Mouse (Mus musculus): ENCODE results near the gene Zfp961.
A peak's percentile ranks its signal among the peaks of the same experiment; 100 is the strongest.
"Not testable (repeated sequence)": the region's sequence is repeated elsewhere in the genome, so short reads cannot be mapped to it uniquely, and the experiment has no call there.

The Zfp961 gene

GRCm38 (mm10) chr8:71961796-71962195 lies 11.0 kb downstream of the Zfp961 start:
- DNase-seq (ENCODE audit: low read depth, low spot score) = no peak

- DNase-seq (ENCODE audit: low read depth, low spot score) = peak; percentile 56
Measured at GRCm38 (mm10) chr8:71964051-71964450, 13.2 kb downstream of the Zfp961 start.

- DNase-seq (ENCODE audit: low read depth, low spot score) = no peak
Measured at GRCm38 (mm10) chr8:71965166-71965565, 14.3 kb downstream of the Zfp961 start.

GRCm38 (mm10) chr8:71966411-71966810 lies 15.6 kb downstream of the Zfp961 start:
- DNase-seq (ENCODE audit: low read depth, low spot score) = peak; percentile 72

GRCm38 (mm10) chr8:71967261-71967660 lies 16.4 kb downstream of the Zfp961 start:
- no peak for DNase-seq (ENCODE audit: low read depth, low spot score)

- DNase-seq (ENCODE audit: low read depth, low spot score) = peak; percentile 61
Measured at GRCm38 (mm10) chr8:71968100-71968499, 17.3 kb downstream of the Zfp961 start.

GRCm38 (mm10) chr8:71968636-71969035 lies 17.8 kb downstream of the Zfp961 start:
- no peak for DNase-seq (ENCODE audit: low read depth, low spot score)

GRCm38 (mm10) chr8:71971945-71972344 lies 21.1 kb downstream of the Zfp961 start:
- DNase-seq (ENCODE audit: low read depth, low spot score) = peak; percentile 64

GRCm38 (mm10) chr8:71974211-71974610 lies 23.4 kb downstream of the Zfp961 start:
- peak; percentile 79 for DNase-seq (ENCODE audit: low read depth, low spot score)

- no peak for DNase-seq (ENCODE audit: low read depth, low spot score)
Measured at GRCm38 (mm10) chr8:71981032-71981431, 30.2 kb downstream of the Zfp961 start.

- no peak for DNase-seq (ENCODE audit: low read depth, low spot score)
Measured at GRCm38 (mm10) chr8:71981456-71981855, 30.6 kb downstream of the Zfp961 start.

- peak; percentile 66 for DNase-seq (ENCODE audit: low read depth, low spot score)
Measured at GRCm38 (mm10) chr8:71984601-71985000, 33.8 kb downstream of the Zfp961 start.

GRCm38 (mm10) chr8:71988110-71988866 lies 37.5 kb downstream of the Zfp961 start:
- DNase-seq (ENCODE audit: low read depth, low spot score) = peak; percentile 82

GRCm38 (mm10) chr8:71988867-71989599 lies 38.2 kb downstream of the Zfp961 start:
- DNase-seq (ENCODE audit: low read depth, low spot score) = peak; percentile 44

GRCm38 (mm10) chr8:71999434-71999833 lies 48.6 kb downstream of the Zfp961 start:
- no peak for DNase-seq (ENCODE audit: low read depth, low spot score)

GRCm38 (mm10) chr8:72000223-72000622 lies 49.4 kb downstream of the Zfp961 start:
- no peak for DNase-seq (ENCODE audit: low read depth, low spot score)

- DNase-seq (ENCODE audit: low read depth, low spot score) = no peak
Measured at GRCm38 (mm10) chr8:72002942-72003341, 52.1 kb downstream of the Zfp961 start.

- DNase-seq (ENCODE audit: low read depth, low spot score) = no peak
Measured at GRCm38 (mm10) chr8:72005912-72006311, 55.1 kb downstream of the Zfp961 start.

GRCm38 (mm10) chr8:72006763-72007162 lies 55.9 kb downstream of the Zfp961 start:
- DNase-seq (ENCODE audit: low read depth, low spot score) = no peak

GRCm38 (mm10) chr8:72008134-72008641 lies 57.4 kb downstream of the Zfp961 start:
- DNase-seq (ENCODE audit: low read depth, low spot score) = no peak

- DNase-seq (ENCODE audit: low read depth, low spot score) = no peak
Measured at GRCm38 (mm10) chr8:72009473-72009872, 58.6 kb downstream of the Zfp961 start, which contains the start of gene Cyp4f18. Gene Cyp4f18, minus strand, starts transcription at chr8:72009626.

GRCm38 (mm10) chr8:72013506-72014228 lies 62.8 kb downstream of the Zfp961 start:
- DNase-seq (ENCODE audit: low read depth, low spot score) = not testable (repeated sequence)
